Mouse (Mus musculus) small intestine, adult 2 months (tissue): ENCODE results near the gene Atg14.

ENCODE experiments used
- CTCF ChIP-seq: fragments of 200-500 bp; IDR thresholded peaks from 2 replicates; pipeline ENCODE4 v1.5.1; 2012; ENCODE audit warnings: low read depth, mild to moderate bottlenecking, control low read depth, inconsistent platforms, low read length, moderate library complexity, mixed read lengths; ENCODE audit not compliant: insufficient replicate concordance, insufficient read length; ENCODE audit errors: extremely low read depth
- POLR2A ChIP-seq: fragments of 200-500 bp; IDR thresholded peaks from 2 replicates; pipeline ENCODE4 v1.6.1; 2012; ENCODE audit warnings: low read depth, mild to moderate bottlenecking, control low read depth, inconsistent platforms, low read length, moderate library complexity

GRCm38 (mm10) chr14:47555225-47555624 lies 15.2 kb downstream of the Atg14 start:
- TF ChIP-seq POLR2A (no peak), CTCF (no peak)
